Mouse (Mus musculus): ENCODE data around the gene Mylk2. TPM values are rescaled to one million over a fixed set of nuclear protein-coding genes. Genes with fewer than 3 reads are reported as not detected.
A peak's percentile ranks its signal among the peaks of the same experiment; 100 is the strongest.

Mylk2 gene
- polyA plus RNA-seq, 1 experiment from 2014 or later, result not detected

- no peak overlapping the region for H3K27ac ChIP-seq (ENCODE audit: low read length)
- no peaks in the 10 kb centered on the region for H3K9me3 ChIP-seq (ENCODE audit: control insufficient read depth, low read depth, low read length)
- H3K4me3 ChIP-seq (ENCODE audit: low read depth, low read length), result no peak overlapping the region
- peaks cover 11% of the 10 kb centered on the region for H3K27me3 ChIP-seq (ENCODE audit: control insufficient read depth, insufficient read depth, low read length)
- no peak overlapping the region for H3K4me2 ChIP-seq (replicated peaks; ENCODE audit: low read depth, low read length)
- 38% methylated on average over 9 of the region's 9 CpGs for WGBS
- no peak overlapping the region for H3K9ac ChIP-seq (replicated peaks; ENCODE audit: low read depth, low read length)
- no peaks in the 10 kb centered on the region for H3K4me1 ChIP-seq (ENCODE audit: control insufficient read depth, insufficient read depth, low read length)
- ATAC-seq (ENCODE audit: insufficient number of reproducible peaks, insufficient read depth, low FRiP score, low read depth), result no peak
- no peaks in the 10 kb centered on the region for H3K36me3 ChIP-seq (ENCODE audit: control insufficient read depth, insufficient read depth, low read length)
These were observed 6.5 kb downstream of the Mylk2 start for GRCm38 (mm10) chr2:152917671-152918070.

GRCm38 (mm10) chr2:152922376-152922775, 11.2 kb downstream of the Mylk2 start:
- Histone ChIP-seq H3K4me3 (ENCODE audit: low read depth, low read length) (no peak overlapping the region), H3K9me3 (ENCODE audit: control insufficient read depth, low read depth, low read length) (no peaks in the 10 kb centered on the region), H3K4me2 (replicated peaks; ENCODE audit: low read depth, low read length) (no peak overlapping the region), H3K4me1 (ENCODE audit: control insufficient read depth, insufficient read depth, low read length) (peaks cover 6% of the 10 kb centered on the region), H3K36me3 (ENCODE audit: control insufficient read depth, insufficient read depth, low read length) (no peaks in the 10 kb centered on the region), H3K9ac (replicated peaks; ENCODE audit: low read depth, low read length) (no peak overlapping the region), H3K27me3 (ENCODE audit: control insufficient read depth, insufficient read depth, low read length) (no peaks in the 10 kb centered on the region), H3K27ac (ENCODE audit: low read length) (no peak overlapping the region)
- ATAC-seq (ENCODE audit: insufficient number of reproducible peaks, insufficient read depth, low FRiP score, low read depth), result no peak
- WGBS, result 35% methylated on average over 7 of the region's 7 CpGs

GRCm38 (mm10) chr2:152923621-152924020, 12.5 kb downstream of the Mylk2 start:
- no peaks in the 10 kb centered on the region for H3K9me3 ChIP-seq (ENCODE audit: control insufficient read depth, low read depth, low read length)
- H3K36me3 ChIP-seq (ENCODE audit: control insufficient read depth, insufficient read depth, low read length), result no peaks in the 10 kb centered on the region
- H3K4me2 ChIP-seq (replicated peaks; ENCODE audit: low read depth, low read length), result no peak overlapping the region
- peaks cover 8% of the 10 kb centered on the region for H3K4me1 ChIP-seq (ENCODE audit: control insufficient read depth, insufficient read depth, low read length)
- no peak overlapping the region for H3K4me3 ChIP-seq (ENCODE audit: low read depth, low read length)
- 80% methylated on average over 3 of the region's 3 CpGs for WGBS
- no peak overlapping the region for H3K9ac ChIP-seq (replicated peaks; ENCODE audit: low read depth, low read length)
- no peaks in the 10 kb centered on the region for H3K27me3 ChIP-seq (ENCODE audit: control insufficient read depth, insufficient read depth, low read length)
- H3K27ac ChIP-seq (ENCODE audit: low read length), result no peak overlapping the region
- no peak for ATAC-seq (ENCODE audit: insufficient number of reproducible peaks, insufficient read depth, low FRiP score, low read depth)

- Histone ChIP-seq H3K4me1 (ENCODE audit: control insufficient read depth, insufficient read depth, low read length) (peaks cover 8% of the 10 kb centered on the region), H3K4me2 (replicated peaks; ENCODE audit: low read depth, low read length) (no peak overlapping the region), H3K36me3 (ENCODE audit: control insufficient read depth, insufficient read depth, low read length) (no peaks in the 10 kb centered on the region), H3K9me3 (ENCODE audit: control insufficient read depth, low read depth, low read length) (no peaks in the 10 kb centered on the region), H3K9ac (replicated peaks; ENCODE audit: low read depth, low read length) (no peak overlapping the region), H3K27me3 (ENCODE audit: control insufficient read depth, insufficient read depth, low read length) (no peaks in the 10 kb centered on the region), H3K4me3 (ENCODE audit: low read depth, low read length) (no peak overlapping the region), H3K27ac (ENCODE audit: low read length) (no peak overlapping the region)
- ATAC-seq (ENCODE audit: insufficient number of reproducible peaks, insufficient read depth, low FRiP score, low read depth), result no peak
- 55% methylated on average over 8 of the region's 8 CpGs for WGBS
These were observed 13.0 kb downstream of the Mylk2 start for GRCm38 (mm10) chr2:152924128-152924527.

GRCm38 (mm10) chr2:152924543-152924942, 13.4 kb downstream of the Mylk2 start:
- Histone ChIP-seq H3K4me2 (replicated peaks; ENCODE audit: low read depth, low read length) (no peak overlapping the region), H3K4me3 (ENCODE audit: low read depth, low read length) (no peak overlapping the region), H3K27ac (ENCODE audit: low read length) (no peak overlapping the region), H3K36me3 (ENCODE audit: control insufficient read depth, insufficient read depth, low read length) (no peaks in the 10 kb centered on the region), H3K4me1 (ENCODE audit: control insufficient read depth, insufficient read depth, low read length) (peaks cover 8% of the 10 kb centered on the region), H3K9ac (replicated peaks; ENCODE audit: low read depth, low read length) (no peak overlapping the region), H3K9me3 (ENCODE audit: control insufficient read depth, low read depth, low read length) (no peaks in the 10 kb centered on the region), H3K27me3 (ENCODE audit: control insufficient read depth, insufficient read depth, low read length) (no peaks in the 10 kb centered on the region)
- WGBS, result 76% methylated on average over 5 of the region's 5 CpGs
- no peak for ATAC-seq (ENCODE audit: insufficient number of reproducible peaks, insufficient read depth, low FRiP score, low read depth)

- peak overlapping the region; percentile 56; the same call in 1 of the 2 replicates for H3K27ac ChIP-seq (ENCODE audit: low read length)
- WGBS, result 46% methylated on average over 11 of the region's 11 CpGs
- peaks cover 8% of the 10 kb centered on the region for H3K4me1 ChIP-seq (ENCODE audit: control insufficient read depth, insufficient read depth, low read length)
- ATAC-seq (ENCODE audit: insufficient number of reproducible peaks, insufficient read depth, low FRiP score, low read depth), result peak; percentile 50; the same call in 1 of the 2 replicates
- no peak overlapping the region for H3K4me2 ChIP-seq (replicated peaks; ENCODE audit: low read depth, low read length)
- H3K36me3 ChIP-seq (ENCODE audit: control insufficient read depth, insufficient read depth, low read length), result no peaks in the 10 kb centered on the region
- H3K27me3 ChIP-seq (ENCODE audit: control insufficient read depth, insufficient read depth, low read length), result no peaks in the 10 kb centered on the region
- no peak overlapping the region for H3K4me3 ChIP-seq (ENCODE audit: low read depth, low read length)
- H3K9ac ChIP-seq (replicated peaks; ENCODE audit: low read depth, low read length), result no peak overlapping the region
- H3K9me3 ChIP-seq (ENCODE audit: control insufficient read depth, low read depth, low read length), result no peaks in the 10 kb centered on the region
These were observed 14.2 kb downstream of the Mylk2 start for GRCm38 (mm10) chr2:152925189-152925872.

- Histone ChIP-seq H3K27ac (ENCODE audit: low read length) (no peak overlapping the region), H3K9ac (replicated peaks; ENCODE audit: low read depth, low read length) (no peak overlapping the region)
- ATAC-seq (ENCODE audit: insufficient number of reproducible peaks, insufficient read depth, low FRiP score, low read depth), result no peak
These were observed 15.7 kb downstream of the Mylk2 start for GRCm38 (mm10) chr2:152926896-152927295.

GRCm38 (mm10) chr2:152927371-152927770, 16.2 kb downstream of the Mylk2 start:
- Histone ChIP-seq H3K27me3 (ENCODE audit: control insufficient read depth, insufficient read depth, low read length) (no peaks in the 10 kb centered on the region), H3K9me3 (ENCODE audit: control insufficient read depth, low read depth, low read length) (no peaks in the 10 kb centered on the region), H3K36me3 (ENCODE audit: control insufficient read depth, insufficient read depth, low read length) (no peaks in the 10 kb centered on the region), H3K4me3 (ENCODE audit: low read depth, low read length) (no peak overlapping the region), H3K9ac (replicated peaks; ENCODE audit: low read depth, low read length) (no peak overlapping the region), H3K4me1 (ENCODE audit: control insufficient read depth, insufficient read depth, low read length) (peaks cover 8% of the 10 kb centered on the region), H3K27ac (ENCODE audit: low read length) (no peak overlapping the region), H3K4me2 (replicated peaks; ENCODE audit: low read depth, low read length) (no peak overlapping the region)
- WGBS, result 51% methylated on average over 5 of the region's 5 CpGs
- no peak for ATAC-seq (ENCODE audit: insufficient number of reproducible peaks, insufficient read depth, low FRiP score, low read depth)

More at GRCm38 (mm10) chr2:152926896-152927295, 15.7 kb downstream of the Mylk2 start:
- no peaks in the 10 kb centered on the region for H3K27me3 ChIP-seq (ENCODE audit: control insufficient read depth, insufficient read depth, low read length)
- no peaks in the 10 kb centered on the region for H3K36me3 ChIP-seq (ENCODE audit: control insufficient read depth, insufficient read depth, low read length)
- H3K9me3 ChIP-seq (ENCODE audit: control insufficient read depth, low read depth, low read length), result no peaks in the 10 kb centered on the region
- peaks cover 8% of the 10 kb centered on the region for H3K4me1 ChIP-seq (ENCODE audit: control insufficient read depth, insufficient read depth, low read length)
- no peak overlapping the region for H3K4me3 ChIP-seq (ENCODE audit: low read depth, low read length)
- H3K4me2 ChIP-seq (replicated peaks; ENCODE audit: low read depth, low read length), result no peak overlapping the region
- 69% methylated on average over 9 of the region's 9 CpGs for WGBS

Measured in stomach, embryonic 14.5 days (tissue).